Mouse (Mus musculus) Patski (cell line): ENCODE results near the gene Arhgap45. TPM values are rescaled to one million over a fixed set of nuclear protein-coding genes. Genes with fewer than 3 reads are reported as not detected.

Experiments
- ATAC-seq: fragments of 100-300 bp; one replicate; pipeline ENCODE4 v1.8.0; 2021
- CTCF ChIA-PET: fragments of 350-600 bp; sonication (Branson Sonifier 250); formaldehyde crosslinking; loops from one replicate; lab custom pipeline; 2022; ENCODE audit warnings: inconsistent platforms; lab: Charles Lee
- POLR2A ChIA-PET: fragments of 350-600 bp; sonication (Branson Sonifier 250); formaldehyde crosslinking; loops from one replicate; lab custom pipeline; 2022; ENCODE audit warnings: antibody characterized with exemption, inconsistent platforms; lab: Charles Lee
- DNase-seq: peaks from one replicate; pipeline ENCODE4 v3.0.0-alpha.2; 2011; ENCODE audit warnings: low read depth, low spot score
- H3K27me3 ChIP-seq: fragments of 371-371 bp; one replicate; pipeline ENCODE4 v1.5.1; 2021
- CTCF ChIP-seq: fragments of 100-300 bp; IDR thresholded peaks from one replicate; pipeline ENCODE4 v1.5.1; 2021
- in situ Hi-C: fragments of 300-500 bp; cut with MboI; formaldehyde crosslinking; loops from 3 replicates; pipeline ENCODE4 v1.11.1; 2018; ENCODE audit warnings: low pct_unique_long_range_greater_than_20kb, mixed read lengths
- polyA plus RNA-seq: library from polyadenylated mRNA; unstranded; gene quantifications from one replicate; pipeline ENCODE4 v1.2.3, GENCODE M21; 2021

Gene Arhgap45
- polyA plus RNA-seq, 1 experiment from 2014 or later = 0.85 TPM

- in situ Hi-C loops = no loop called here
- no peak for TF ChIP-seq CTCF
- no peaks in the 10 kb centered on the region for H3K27me3 ChIP-seq
- no peak for DNase-seq
- CTCF ChIA-PET = no interaction called here
- POLR2A ChIA-PET = no interaction called here
- ATAC-seq = no peak
Measured at GRCm38 (mm10) chr10:80021320-80021641, 4.8 kb downstream of the Arhgap45 start.

GRCm38 (mm10) chr10:80022164-80022563 lies 5.7 kb downstream of the Arhgap45 start:
- ChIA-PET POLR2A (no interaction called here), CTCF (interaction anchor here (1.4 kb wide), 1 partner anchor 21 kb away, joined by 3 read pairs; no protein-coding TSS in a partner anchor)
- in situ Hi-C loops = no loop called here
- ATAC-seq (no peak), DNase-seq (no peak)
- no peak for TF ChIP-seq CTCF
- no peaks in the 10 kb centered on the region for H3K27me3 ChIP-seq

- ATAC-seq (no peak), DNase-seq (no peak)
- TF ChIP-seq CTCF = no peak
- H3K27me3 ChIP-seq = no peaks in the 10 kb centered on the region
- POLR2A ChIA-PET = no interaction called here
- CTCF ChIA-PET = interaction anchor here (1.4 to 2.0 kb wide), 2 partner anchors 13 to 22 kb away, joined by 3 to 6 read pairs; no protein-coding TSS in a partner anchor
- in situ Hi-C loops = no loop called here
Measured at GRCm38 (mm10) chr10:80022806-80023205, 6.4 kb downstream of the Arhgap45 start.

- ChIA-PET POLR2A (interaction anchor here (0.7 kb wide), 1 partner anchor 9 kb away, joined by 4 read pairs; no protein-coding TSS in a partner anchor), CTCF (interaction anchor here (2.0 kb wide), 1 partner anchor 14 kb away, joined by 6 read pairs; no protein-coding TSS in a partner anchor)
- ATAC-seq (no peak), DNase-seq (no peak)
- in situ Hi-C loops = no loop called here
- no peak for TF ChIP-seq CTCF
- H3K27me3 ChIP-seq = no peaks in the 10 kb centered on the region
Measured at GRCm38 (mm10) chr10:80023758-80024157, 7.3 kb downstream of the Arhgap45 start.

- ChIA-PET CTCF (interaction anchor here (1.0 to 2.0 kb wide), 2 partner anchors 9 to 14 kb away, joined by 4 to 6 read pairs; no protein-coding TSS in a partner anchor), POLR2A (no interaction called here)
- DNase-seq = no peak
- H3K27me3 ChIP-seq = no peaks in the 10 kb centered on the region
- ATAC-seq = no peak
- no peak for TF ChIP-seq CTCF
- in situ Hi-C loops = no loop called here
Measured at GRCm38 (mm10) chr10:80024229-80025043, 8.0 kb downstream of the Arhgap45 start.

GRCm38 (mm10) chr10:80025044-80025347 lies 8.5 kb downstream of the Arhgap45 start:
- ATAC-seq (no peak), DNase-seq (no peak)
- no peak for TF ChIP-seq CTCF
- in situ Hi-C loops = no loop called here
- CTCF ChIA-PET = interaction anchor here (1.0 kb wide), 1 partner anchor 9 kb away, joined by 4 read pairs; no protein-coding TSS in a partner anchor
- POLR2A ChIA-PET = no interaction called here
- no peaks in the 10 kb centered on the region for H3K27me3 ChIP-seq

- H3K27me3 ChIP-seq = no peaks in the 10 kb centered on the region
- DNase-seq (no peak), ATAC-seq (no peak)
- POLR2A ChIA-PET = no interaction called here
- CTCF ChIA-PET = interaction anchor here (1.0 kb wide), 1 partner anchor 8 kb away, joined by 4 read pairs; no protein-coding TSS in a partner anchor
- no peak for TF ChIP-seq CTCF
- in situ Hi-C loops = no loop called here
Measured at GRCm38 (mm10) chr10:80025463-80025862, 9.0 kb downstream of the Arhgap45 start.

GRCm38 (mm10) chr10:80025889-80026288 lies 9.4 kb downstream of the Arhgap45 start:
- ATAC-seq (no peak), DNase-seq (no peak)
- POLR2A ChIA-PET = interaction anchor here (0.6 kb wide), 1 partner anchor 22 kb away, joined by 3 read pairs; no protein-coding TSS in a partner anchor
- no peak for TF ChIP-seq CTCF
- CTCF ChIA-PET = interaction anchor here (1.0 kb wide), 1 partner anchor 8 kb away, joined by 4 read pairs; no protein-coding TSS in a partner anchor
- H3K27me3 ChIP-seq = no peaks in the 10 kb centered on the region
- in situ Hi-C loops = no loop called here

- no peak for TF ChIP-seq CTCF
- POLR2A ChIA-PET = interaction anchor here (1.0 to 1.7 kb wide), 2 partner anchors 26 to 37 kb away, joined by 3 read pairs; no protein-coding TSS in a partner anchor
- ATAC-seq (no peak), DNase-seq (no peak)
- in situ Hi-C loops = no loop called here
- no peaks in the 10 kb centered on the region for H3K27me3 ChIP-seq
- CTCF ChIA-PET = no interaction called here
Measured at GRCm38 (mm10) chr10:80027681-80028520, 11.4 kb downstream of the Arhgap45 start.

GRCm38 (mm10) chr10:80028521-80028846 lies 12.0 kb downstream of the Arhgap45 start:
- no peak for TF ChIP-seq CTCF
- DNase-seq (no peak), ATAC-seq (no peak)
- CTCF ChIA-PET = no interaction called here
- in situ Hi-C loops = no loop called here
- POLR2A ChIA-PET = interaction anchor here (1.7 kb wide), 1 partner anchor 26 kb away, joined by 3 read pairs; no protein-coding TSS in a partner anchor
- H3K27me3 ChIP-seq = no peaks in the 10 kb centered on the region
